Mouse (Mus musculus): ENCODE results near the gene Slc6a17.

GRCm38 (mm10) chr3:107504542-107504941, 13.3 kb downstream of the Slc6a17 start:
- TF ChIP-seq CTCF (IDR thresholded peaks at IDR 0.05 in 2 of 3, conservative IDR thresholded peaks at IDR 0.05 in 1 of 3; ENCODE audit: control insufficient read depth in 1 of 3, insufficient read depth in 1 of 3, low read depth in 2 of 3, low read length in 3 of 3, poor library complexity in 1 of 3, severe bottlenecking in 1 of 3) = no peak
- TF ChIP-seq NELFE (IDR thresholded peaks at IDR 0.05; ENCODE audit: low read depth, low read length) = no peak
- no peak for TF ChIP-seq POLR2A (IDR thresholded peaks at IDR 0.05; ENCODE audit: control insufficient read depth in 1 of 2, insufficient read depth in 1 of 2, low read depth in 1 of 2, low read length in 2 of 2, poor library complexity in 1 of 2)
